Mouse (Mus musculus): ENCODE data around the gene Rev1.

DNA sequence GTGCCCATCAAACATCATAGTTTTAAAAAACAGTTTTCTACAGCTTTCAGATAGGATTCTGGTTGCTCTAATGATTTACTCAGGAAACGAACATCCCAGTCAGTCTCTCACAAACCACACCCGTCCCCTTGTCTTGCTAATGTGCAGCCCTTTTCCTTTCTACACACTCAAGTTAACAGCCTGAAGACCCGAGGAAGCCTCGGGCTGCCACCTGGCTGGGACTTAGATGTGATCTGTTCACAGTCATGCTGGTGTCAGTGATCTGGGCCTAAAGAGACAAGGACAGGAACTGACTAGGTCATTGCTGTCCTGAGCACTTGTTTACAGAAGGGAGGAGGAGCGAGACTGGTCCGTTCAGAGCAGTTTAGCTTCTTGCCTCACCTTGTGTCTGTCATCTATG is 71.2 kb downstream of the Rev1 start:
- TF ChIP-seq CTCF (IDR thresholded peaks at IDR 0.05; ENCODE audit: extremely low read depth, insufficient read depth, insufficient read length, insufficient replicate concordance) (no peak), POLR2A (IDR thresholded peaks at IDR 0.05; ENCODE audit: low read depth, low read length) (no peak)
